Comparison of ENCODE assay signal across 28 mouse cellular contexts in genomic region chr3:125510102-125510501, GRCm38 (mm10).
"Had no signal": no experiment of that assay in that cellular context is flagged by ENCODE, and none has a peak within 500 bp of the region (broad histone marks: within the 10 kb centered on the region; RNA-seq: fewer than 3 reads in every experiment).

No protein-coding gene starts in this region.

- H3K4me1 ChIP-seq: embryonic facial prominence, embryonic 10.5 days; embryonic facial prominence, embryonic 12.5 days; embryonic facial prominence, embryonic 13.5 days; embryonic facial prominence, embryonic 15.5 days; forebrain, embryonic 10.5 days; forebrain, embryonic 12.5 days; forebrain, embryonic 13.5 days; forebrain, embryonic 15.5 days had no signal

- H3K9ac ChIP-seq: embryonic facial prominence, embryonic 12.5 days; embryonic facial prominence, embryonic 13.5 days; embryonic facial prominence, embryonic 15.5 days; forebrain, embryonic 12.5 days; forebrain, embryonic 13.5 days; forebrain, embryonic 15.5 days; forebrain, postnatal 0 days had no signal

- DNase-seq: cerebellum, adult 18-20 months; cerebellum, adult 2 months; cerebellum, adult 8-10 months; cerebellum, adult 9-10 months; cerebellum, adult 9-11 months; cerebellum, postnatal 10 days; cerebellum, postnatal 14 days; cerebellum, postnatal 25 days; cerebellum, postnatal 36 days; embryo, embryonic 11 days; forebrain, postnatal 0 days; gastrocnemius, adult 2 months; gastrocnemius, postnatal 10 days; gastrocnemius, postnatal 14 days; gastrocnemius, postnatal 25 days; gastrocnemius, postnatal 36 days; heart, adult 11 months had no signal

- H3K9me3 ChIP-seq: embryonic facial prominence, embryonic 10.5 days; embryonic facial prominence, embryonic 12.5 days; embryonic facial prominence, embryonic 13.5 days; embryonic facial prominence, embryonic 15.5 days; forebrain, embryonic 10.5 days; forebrain, embryonic 12.5 days; forebrain, embryonic 13.5 days; forebrain, embryonic 15.5 days had no signal

- H3K4me2 ChIP-seq: embryonic facial prominence, embryonic 12.5 days; embryonic facial prominence, embryonic 13.5 days; embryonic facial prominence, embryonic 15.5 days; forebrain, embryonic 12.5 days; forebrain, embryonic 13.5 days; forebrain, embryonic 15.5 days had no signal

- H3K4me3 ChIP-seq: embryonic facial prominence, embryonic 10.5 days; embryonic facial prominence, embryonic 12.5 days; embryonic facial prominence, embryonic 13.5 days; embryonic facial prominence, embryonic 15.5 days; erythroblast, embryonic 14.5 days; forebrain, embryonic 10.5 days; forebrain, embryonic 12.5 days; forebrain, embryonic 13.5 days; forebrain, embryonic 15.5 days; gastrocnemius, adult 2 months had no signal

- H3K36me3 ChIP-seq: embryonic facial prominence, embryonic 10.5 days; embryonic facial prominence, embryonic 12.5 days; embryonic facial prominence, embryonic 13.5 days; embryonic facial prominence, embryonic 15.5 days; forebrain, embryonic 10.5 days; forebrain, embryonic 12.5 days; forebrain, embryonic 15.5 days had no signal

- H3K27me3 ChIP-seq: embryonic facial prominence, embryonic 12.5 days; embryonic facial prominence, embryonic 13.5 days; embryonic facial prominence, embryonic 15.5 days; forebrain, embryonic 12.5 days; forebrain, embryonic 13.5 days; forebrain, embryonic 15.5 days had no signal

- H3K27ac ChIP-seq: embryonic facial prominence, embryonic 10.5 days; embryonic facial prominence, embryonic 12.5 days; embryonic facial prominence, embryonic 13.5 days; embryonic facial prominence, embryonic 15.5 days; forebrain, embryonic 10.5 days; forebrain, embryonic 12.5 days; forebrain, embryonic 13.5 days; forebrain, embryonic 15.5 days; gastrocnemius, adult 2 months had no signal

- ATAC-seq: forebrain, embryonic 13.5 days; forebrain, embryonic 14.5 days; forebrain, embryonic 15.5 days; forebrain, embryonic 16.5 days; forebrain, postnatal 0 days had no signal
